Mouse (Mus musculus) spleen, adult 2 months (tissue): ENCODE measurements around the gene Zfp668. TPM values are rescaled to one million over a fixed set of nuclear protein-coding genes. Genes with fewer than 3 reads are reported as not detected.
"Not testable (repeated sequence)": the region's sequence is repeated elsewhere in the genome, so short reads cannot be mapped to it uniquely, and the experiment has no call there.

Experiments
- DNase-seq, 2 experiments: peaks; one replicate each; pipeline versions ENCODE4 v3.0.0 to v3.0.0-alpha.2; 2012 to 2021; ENCODE audit warnings: low spot score in 2 of 2, low read depth in 1 of 2
- H3K27ac ChIP-seq: fragments of 200-500 bp; 2 replicates; pipeline ENCODE4 v1.5.1; 2012; ENCODE audit warnings: low read length, inconsistent platforms; ENCODE audit not compliant: insufficient read depth
- H3K27me3 ChIP-seq: fragments of 200-500 bp; 2 replicates; pipeline ENCODE4 v1.6.1; 2012; ENCODE audit warnings: mild to moderate bottlenecking, moderate library complexity, low read length, inconsistent platforms; ENCODE audit not compliant: control insufficient read depth, insufficient read depth
- H3K36me3 ChIP-seq: fragments of 200-500 bp; 2 replicates; pipeline ENCODE4 v1.6.1; 2012; ENCODE audit warnings: mild to moderate bottlenecking, low read length, inconsistent platforms; ENCODE audit not compliant: control insufficient read depth, insufficient read depth
- H3K4me1 ChIP-seq: fragments of 200-500 bp; 2 replicates; pipeline ENCODE4 v1.6.1; 2011; ENCODE audit warnings: inconsistent platforms; ENCODE audit not compliant: control insufficient read depth, insufficient read depth, insufficient read length
- H3K4me3 ChIP-seq: fragments of 200-500 bp; 2 replicates; pipeline ENCODE4 v1.5.1; 2011; ENCODE audit warnings: mild to moderate bottlenecking, inconsistent platforms; ENCODE audit not compliant: insufficient read depth, insufficient read length; ENCODE audit errors: extremely low read depth
- CTCF ChIP-seq: fragments of 200-500 bp; IDR thresholded peaks from 2 replicates; pipeline ENCODE4 v1.5.1; 2011; ENCODE audit warnings: mild to moderate bottlenecking, inconsistent platforms; ENCODE audit not compliant: insufficient read depth, insufficient read length, insufficient replicate concordance; ENCODE audit errors: extremely low read depth
- POLR2A ChIP-seq: fragments of 200-500 bp; IDR thresholded peaks from 2 replicates; pipeline ENCODE4 v1.6.1; 2011; ENCODE audit warnings: low read depth, low read length, inconsistent platforms
- WGBS: fragments of 180-500 bp; shearing (Covaris S2); methylation state at CpG from one replicate; pipeline ENCODE4 v1.1.7; 2018; 5-methylcytosine and 5-hydroxymethylcytosine counted together
- polyA plus RNA-seq: library from polyadenylated mRNA; depleted of rRNA; stranded (reverse); fragments of >200 nt; gene quantifications from 2 replicates; pipeline ENCODE4 v1.2.3, GENCODE M21; 2012

Gene Zfp668
- polyA plus RNA-seq, 1 experiment, result 8.6 TPM

- WGBS, result 77% methylated on average over 6 of the region's 6 CpGs
- TF ChIP-seq CTCF, result no peak
- no peak for TF ChIP-seq POLR2A
- H3K27me3 ChIP-seq, result no peaks in the 10 kb centered on the region
- peaks cover 11% of the 10 kb centered on the region for H3K36me3 ChIP-seq
- H3K4me3 ChIP-seq, result no peak overlapping the region
- H3K4me1 ChIP-seq, result no peaks in the 10 kb centered on the region
- H3K27ac ChIP-seq, result no peak overlapping the region
- no peak for DNase-seq
Measured at GRCm38 (mm10) chr7:127849973-127850875, 26.4 kb downstream of the Zfp668 start.

DNA sequence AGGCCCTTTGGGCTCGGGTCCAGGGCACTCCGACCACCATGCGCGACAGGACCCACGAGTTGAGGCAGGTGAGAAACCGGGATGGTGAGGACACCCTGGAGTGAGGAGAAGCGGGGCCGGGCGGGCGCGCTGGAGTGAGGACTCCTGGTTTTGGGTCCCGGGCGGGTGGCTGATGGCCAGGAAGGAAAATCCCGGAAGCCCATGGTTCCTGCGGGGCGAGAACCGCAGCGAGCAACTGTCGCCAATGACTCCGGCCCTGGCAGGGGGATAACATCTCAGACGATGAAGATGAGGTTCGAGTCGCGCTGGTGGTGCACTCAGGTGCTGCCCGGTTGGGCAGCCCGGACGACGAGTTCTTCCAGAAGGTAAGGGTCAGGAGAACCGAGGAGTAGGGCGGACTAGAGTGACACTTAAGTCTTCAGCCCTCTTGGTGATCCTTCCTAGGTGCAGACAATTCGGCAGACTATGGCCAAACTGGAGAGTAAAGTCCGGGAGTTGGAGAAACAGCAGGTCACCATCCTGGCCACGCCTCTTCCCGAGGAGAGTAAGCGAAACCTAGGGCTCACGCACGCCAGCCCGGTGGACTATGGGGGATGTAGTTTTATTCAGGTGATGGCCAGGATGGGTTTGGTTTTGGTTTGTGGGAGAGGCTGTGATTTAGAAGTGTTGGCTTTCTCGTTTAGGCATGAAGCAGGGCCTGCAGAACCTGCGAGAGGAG is 34.5 kb downstream of the Zfp668 start:
- no peaks in the 10 kb centered on the region for H3K27me3 ChIP-seq
- H3K4me1 ChIP-seq, result peaks cover 7% of the 10 kb centered on the region; the same call in 1 of the 2 replicates
- peak; percentile 63 to 80 for DNase-seq
- H3K27ac ChIP-seq, result peak overlapping the region; percentile 88
- TF ChIP-seq CTCF (no peak), POLR2A (peak; percentile 71)
- H3K4me3 ChIP-seq, result peak overlapping the region; percentile 80
- H3K36me3 ChIP-seq, result peaks cover 9% of the 10 kb centered on the region
- under 1% methylated on average over 40 of the region's 40 CpGs for WGBS

GRCm38 (mm10) chr7:127841340-127842000 is 35.2 kb downstream of the Zfp668 start:
- H3K4me1 ChIP-seq, result peaks cover 7% of the 10 kb centered on the region; the same call in 1 of the 2 replicates
- no peak for TF ChIP-seq CTCF
- TF ChIP-seq POLR2A, result peak; percentile 55
- peaks cover 4% of the 10 kb centered on the region for H3K36me3 ChIP-seq
- peak overlapping the region; percentile 80 for H3K4me3 ChIP-seq
- DNase-seq, result peak; percentile 85 to 89
- H3K27me3 ChIP-seq, result no peaks in the 10 kb centered on the region
- peak overlapping the region; percentile 92 for H3K27ac ChIP-seq
- 1% methylated on average over 46 of the region's 46 CpGs for WGBS

GRCm38 (mm10) chr7:127840886-127841285 is 35.7 kb downstream of the Zfp668 start:
- Histone ChIP-seq H3K4me1 (peaks cover 7% of the 10 kb centered on the region; the same call in 1 of the 2 replicates), H3K4me3 (peak overlapping the region; percentile 80), H3K36me3 (peaks cover 3% of the 10 kb centered on the region; the same call in 1 of the 2 replicates), H3K27ac (peak overlapping the region; percentile 92), H3K27me3 (no peaks in the 10 kb centered on the region)
- WGBS, result under 1% methylated on average over 15 of the region's 15 CpGs
- TF ChIP-seq POLR2A (no peak), CTCF (no peak)
- peak; percentile 21 to 39 for DNase-seq

DNA sequence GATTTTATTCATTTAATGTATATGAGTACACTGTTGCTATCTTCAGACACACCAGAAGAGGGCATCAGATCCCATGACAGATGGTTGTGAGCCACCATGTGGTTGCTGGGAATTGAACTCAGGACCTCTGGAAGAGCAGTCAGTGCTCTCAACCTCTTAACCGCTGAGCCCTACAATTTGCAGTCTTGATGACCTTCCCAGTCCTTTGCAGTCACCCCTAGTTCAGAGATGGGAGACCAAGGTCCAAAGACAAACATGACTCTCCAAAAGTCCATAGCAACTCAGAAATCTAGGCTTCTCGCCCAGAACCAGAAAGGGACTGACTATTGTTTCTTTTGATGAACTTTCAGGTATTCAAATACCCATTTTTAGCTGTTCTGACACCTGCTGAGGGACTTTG is 36.6 kb downstream of the Zfp668 start:
- H3K36me3 ChIP-seq, DNase-seq, H3K27me3 ChIP-seq, H3K4me3 ChIP-seq, H3K4me1 ChIP-seq, H3K27ac ChIP-seq: not testable (repeated sequence)
- WGBS, result 96% methylated on average over 2 of the region's 2 CpGs

DNA sequence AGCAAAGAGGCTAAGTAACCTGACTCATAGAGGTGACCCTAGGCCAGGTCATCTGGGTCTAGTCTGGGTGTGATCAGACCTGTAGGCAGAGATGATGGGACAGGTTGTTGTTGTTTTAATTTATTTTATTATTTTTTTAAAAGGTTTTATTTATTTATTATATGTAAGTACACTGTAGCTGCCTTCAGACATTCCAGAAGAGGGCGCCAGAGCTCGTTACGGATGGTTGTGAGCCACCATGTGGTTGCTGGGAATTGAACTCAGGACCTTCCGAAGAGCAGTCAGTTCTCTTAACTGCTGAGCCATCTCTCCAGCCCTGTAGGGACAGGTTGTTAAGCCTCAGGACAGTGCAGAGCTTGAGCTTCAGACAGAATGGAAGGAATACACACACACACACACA is 38.8 kb downstream of the Zfp668 start:
- H3K27me3 ChIP-seq, H3K4me3 ChIP-seq, H3K36me3 ChIP-seq, H3K27ac ChIP-seq, DNase-seq, H3K4me1 ChIP-seq: not testable (repeated sequence)
- WGBS, result 95% methylated on average over 4 of the region's 4 CpGs
